Mouse (Mus musculus) skeletal muscle tissue, adult 2 months (tissue): ENCODE measurements around the gene Tmem243.

Experiments
- DNase-seq: peaks from one replicate; pipeline ENCODE4 v3.0.0-alpha.2; 2012; ENCODE audit warnings: low read depth, low spot score

Tmem243 gene

GRCm38 (mm10) chr5:9173295-9173694 lies 72.8 kb downstream of the Tmem243 start:
- no peak for DNase-seq

GRCm38 (mm10) chr5:9186467-9186866 lies 86.0 kb downstream of the Tmem243 start:
- no peak for DNase-seq
